Mouse (Mus musculus): ENCODE measurements around the gene Elof1.
"Not testable (repeated sequence)": the region's sequence is repeated elsewhere in the genome, so short reads cannot be mapped to it uniquely, and the experiment has no call there.

The Elof1 gene

GRCm38 (mm10) chr9:22116740-22117426, at the start of gene Elof1:
Gene Elof1 (minus strand): TSS chr9:22117172.
- DNase-seq (ENCODE audit: low spot score in 2 of 2): peak; percentile 92 to 93

DNA sequence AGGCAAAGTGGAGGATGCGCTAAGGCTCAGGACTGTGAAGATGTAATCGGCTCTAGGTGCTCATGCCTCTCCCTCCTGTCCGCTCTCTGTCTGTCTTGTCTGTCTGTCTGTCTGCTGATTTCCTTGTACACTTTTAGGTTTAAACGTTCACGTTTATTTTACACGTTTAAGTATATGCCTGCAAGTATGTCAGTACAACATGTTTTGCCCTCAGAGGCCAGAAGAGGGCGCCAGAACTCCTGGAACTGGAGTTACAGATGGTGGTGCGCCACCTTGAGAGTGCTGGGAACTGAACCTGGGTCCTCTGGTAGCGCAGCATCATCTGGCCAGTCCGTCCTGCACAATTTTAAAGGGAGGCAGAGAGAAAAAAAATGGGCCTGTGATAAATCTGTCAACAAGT, 49.7 kb upstream of the Elof1 start:
- DNase-seq (ENCODE audit: low spot score in 2 of 2): no peak

GRCm38 (mm10) chr9:22165964-22166363, 49.0 kb upstream of the Elof1 start:
- no peak for DNase-seq (ENCODE audit: low spot score in 2 of 2)

DNA sequence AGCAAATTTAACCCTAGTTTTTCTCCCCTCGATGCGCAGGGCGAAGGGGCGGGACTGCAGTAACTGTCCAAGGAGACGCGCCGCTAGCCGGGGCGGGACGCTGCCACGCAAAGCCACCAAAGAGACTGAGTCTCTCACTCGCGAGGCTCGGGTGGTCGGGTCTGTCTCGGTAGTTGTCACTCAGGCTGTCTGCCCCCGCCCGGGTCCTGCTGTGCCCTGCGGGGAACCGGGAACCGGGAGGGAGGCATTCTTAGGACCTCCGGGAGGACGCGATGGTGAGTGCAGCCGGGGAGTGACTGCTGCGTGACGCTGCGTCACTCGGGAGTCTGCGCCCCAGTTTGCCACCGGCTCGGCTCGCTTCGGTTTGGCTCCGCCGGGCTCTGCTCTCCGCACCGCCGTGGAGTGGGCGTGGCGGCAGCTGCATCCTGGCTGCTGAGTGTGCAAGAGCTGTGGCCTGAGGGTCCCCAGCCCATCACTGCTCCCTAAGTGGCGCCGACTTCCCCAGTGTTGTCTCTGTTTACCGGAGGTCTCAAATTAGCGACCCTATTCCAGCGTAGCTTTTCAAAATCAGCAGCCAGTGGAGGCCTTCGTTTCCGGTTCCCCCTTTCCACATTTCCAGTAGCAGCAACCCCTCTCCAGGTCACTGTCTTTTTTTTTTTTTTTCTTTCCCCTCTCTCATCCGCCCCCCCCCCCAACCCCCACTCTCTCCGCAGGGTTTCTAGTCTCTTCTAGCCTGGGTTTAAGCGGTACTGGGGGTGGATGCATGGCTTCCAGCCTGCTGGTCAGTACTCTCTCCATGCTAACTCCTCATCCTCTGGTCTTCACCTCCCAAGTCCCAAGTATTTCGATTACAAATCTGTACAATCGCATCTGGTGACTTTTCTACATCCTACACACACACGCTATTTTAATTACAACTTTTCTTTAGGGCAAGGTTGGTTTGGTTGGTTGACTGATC, 48.0 kb upstream of the Elof1 start:
- peak in 1 of 2 experiments; percentile 13 for DNase-seq (ENCODE audit: low spot score in 2 of 2)

GRCm38 (mm10) chr9:22162912-22163311, 45.9 kb upstream of the Elof1 start:
- DNase-seq (ENCODE audit: low spot score in 2 of 2): no peak

- no peak for DNase-seq (ENCODE audit: low spot score in 2 of 2)
Observed at GRCm38 (mm10) chr9:22162305-22162704, 45.3 kb upstream of the Elof1 start.

DNA sequence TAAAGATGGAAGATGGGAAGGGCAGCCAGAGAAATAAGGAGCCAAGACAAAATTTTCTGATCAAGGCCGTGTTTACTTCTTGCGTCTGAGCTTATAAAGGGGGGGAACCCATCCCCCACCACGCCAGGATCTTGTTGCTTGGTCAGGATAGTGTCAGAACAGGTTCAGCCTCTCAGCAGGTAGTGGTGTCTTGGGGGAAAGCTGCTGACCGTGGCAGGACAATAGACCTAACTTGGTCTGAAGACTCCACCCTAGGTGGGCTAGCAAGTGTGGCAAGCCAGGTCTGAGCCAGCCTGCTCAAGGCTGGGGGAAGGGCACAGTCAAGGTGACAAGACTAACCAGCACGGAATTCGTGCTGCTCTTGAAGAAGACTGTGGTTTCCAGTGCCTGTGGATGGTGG, 44.3 kb upstream of the Elof1 start:
- DNase-seq (ENCODE audit: low spot score in 2 of 2): no peak

DNA sequence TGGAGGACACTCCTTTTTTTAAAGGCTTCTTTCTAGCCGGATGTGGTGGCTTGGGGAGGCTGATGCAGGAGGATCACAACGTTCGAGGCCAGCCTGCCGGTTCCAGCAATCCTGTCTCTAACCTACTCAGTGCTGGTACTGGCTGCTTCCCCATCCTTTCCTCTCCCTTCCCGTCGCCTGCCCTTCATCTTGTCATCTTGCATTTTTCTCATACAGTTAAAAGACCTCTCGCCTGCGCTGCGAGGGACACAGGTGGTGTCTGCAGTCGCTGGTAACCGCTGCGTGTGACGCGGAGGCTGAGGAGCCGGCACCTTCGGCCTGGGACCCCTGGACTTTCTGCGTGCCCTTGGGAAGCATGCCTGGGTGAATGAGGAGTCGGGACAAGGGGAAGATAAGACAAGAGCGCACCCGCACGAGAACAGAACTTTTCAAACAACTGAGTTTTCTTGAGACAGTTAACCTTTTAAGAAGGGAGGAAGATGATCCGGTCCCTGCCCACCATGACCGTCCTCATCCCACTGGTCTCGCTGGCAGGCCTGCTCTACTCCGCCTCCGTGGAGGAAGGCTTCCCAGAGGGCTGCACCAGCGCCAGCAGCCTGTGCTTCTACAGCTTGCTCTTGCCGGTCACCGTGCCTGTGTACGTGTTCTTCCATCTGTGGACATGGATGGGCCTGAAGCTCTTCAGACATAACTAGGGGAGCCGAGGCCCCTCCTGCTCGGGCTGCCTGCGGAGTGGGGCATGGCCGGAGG, 40.7 kb upstream of the Elof1 start:
- DNase-seq (ENCODE audit: low spot score in 2 of 2): no peak

GRCm38 (mm10) chr9:22156497-22157245, 39.7 kb upstream of the Elof1 start, which contains the start of gene Pigyl:
Gene Pigyl (plus strand): TSS chr9:22156846.
- DNase-seq (ENCODE audit: low spot score in 2 of 2): peak; percentile 99

DNA sequence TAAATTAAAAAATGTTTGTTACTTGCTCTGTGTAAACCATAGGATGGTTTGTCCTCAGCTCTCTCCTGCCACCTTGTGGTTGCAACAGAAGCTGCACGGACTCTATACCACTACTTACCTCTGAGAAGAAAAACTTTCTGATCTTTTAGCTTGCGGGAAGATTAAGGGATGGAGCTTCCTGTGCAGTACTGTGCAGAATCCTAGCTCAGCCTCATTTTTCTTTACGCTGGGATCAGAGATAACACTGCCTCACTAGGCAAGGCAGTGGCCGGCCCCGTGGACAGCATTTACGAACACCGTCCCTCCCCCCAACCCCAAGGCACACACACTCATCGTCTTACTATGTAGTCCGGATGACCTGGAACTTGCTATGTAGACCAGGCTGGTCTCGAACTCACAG, 38.6 kb upstream of the Elof1 start:
- peak; percentile 53 to 61 for DNase-seq (ENCODE audit: low spot score in 2 of 2)

GRCm38 (mm10) chr9:22153810-22154209, 36.8 kb upstream of the Elof1 start:
- DNase-seq (ENCODE audit: low spot score in 2 of 2): no peak

DNA sequence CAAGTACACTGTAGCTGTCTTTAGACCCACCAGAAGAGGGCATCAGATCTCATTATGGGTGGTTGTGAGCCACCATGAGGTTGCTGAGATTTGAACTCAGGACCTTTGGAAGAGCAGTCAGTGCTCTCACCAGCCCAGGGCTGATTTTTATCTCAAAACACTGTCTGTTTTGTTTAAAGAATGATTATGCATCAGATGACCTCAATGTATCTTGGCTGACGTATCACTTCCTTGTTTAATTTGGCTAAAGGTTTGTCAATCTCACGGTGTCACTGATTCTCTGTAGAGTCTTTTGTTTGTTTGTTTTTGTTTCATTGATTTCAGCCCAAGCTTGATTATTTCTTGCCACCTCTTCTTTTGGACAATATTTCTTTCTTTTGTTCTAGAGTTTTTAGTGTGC, 34.0 kb upstream of the Elof1 start:
- no peak for DNase-seq (ENCODE audit: low spot score in 2 of 2)

DNA sequence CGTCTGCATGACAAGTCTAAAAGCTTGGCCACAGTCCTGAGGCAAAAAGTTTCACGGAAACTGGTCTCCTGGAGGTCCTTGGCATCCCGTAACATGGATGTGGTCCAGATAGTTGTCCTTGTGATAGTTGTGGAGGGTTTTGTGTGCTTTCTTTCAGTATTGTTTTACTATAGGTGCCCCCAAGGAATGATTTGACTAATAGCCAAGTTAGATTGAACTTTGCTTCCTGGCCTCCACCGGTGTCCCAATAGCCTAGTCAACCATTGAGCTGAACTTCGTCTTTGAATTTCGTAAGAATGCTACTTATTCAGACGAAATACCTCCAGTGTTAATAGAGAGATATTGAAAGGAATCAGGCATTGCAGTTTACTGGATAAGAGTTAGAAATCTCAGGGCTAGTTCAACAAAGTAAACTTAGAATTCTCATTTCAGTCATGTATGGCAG, 33.3 kb upstream of the Elof1 start:
- DNase-seq (ENCODE audit: low spot score in 2 of 2): not testable (repeated sequence)

GRCm38 (mm10) chr9:22149426-22150248, 32.7 kb upstream of the Elof1 start:
- DNase-seq (ENCODE audit: low spot score in 2 of 2): no peak

DNA sequence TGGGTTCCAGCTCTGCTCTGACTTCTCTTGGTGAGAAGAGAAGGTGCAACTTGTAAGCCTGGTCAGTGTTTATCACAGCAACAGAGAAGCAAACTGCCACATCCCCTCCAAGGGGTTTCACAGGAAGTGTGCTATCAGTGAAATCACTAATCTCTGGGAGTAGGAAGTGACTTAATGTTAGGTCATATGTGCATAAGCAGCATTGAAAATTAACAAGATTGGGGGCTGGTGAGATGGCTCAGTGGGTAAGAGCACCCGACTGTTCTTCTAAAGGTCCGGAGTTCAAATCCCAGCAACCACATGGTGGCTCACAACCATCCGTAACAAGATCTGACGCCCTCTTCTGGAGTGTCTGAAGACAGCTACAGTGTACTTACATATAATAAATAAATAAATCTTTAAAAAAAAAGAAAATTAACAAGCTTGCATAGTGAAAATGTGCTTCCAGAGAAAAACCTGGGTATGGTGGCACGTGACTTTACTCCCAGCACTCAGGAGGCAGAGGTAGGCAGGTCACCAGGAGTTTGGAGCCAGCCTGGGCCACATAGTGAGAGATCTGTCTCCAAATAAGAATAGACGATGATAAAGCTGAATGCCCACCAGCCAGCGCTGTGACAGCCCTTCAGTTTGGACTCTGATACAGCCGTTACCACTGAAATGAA, 27.5 kb upstream of the Elof1 start:
- no peak for DNase-seq (ENCODE audit: low spot score in 2 of 2)

- DNase-seq (ENCODE audit: low spot score in 2 of 2): peak; percentile 81 to 87
Observed at GRCm38 (mm10) chr9:22143108-22144037, 26.4 kb upstream of the Elof1 start.

- no peak for DNase-seq (ENCODE audit: low spot score in 2 of 2)
Observed at GRCm38 (mm10) chr9:22139746-22140145, 22.8 kb upstream of the Elof1 start.

- no peak for DNase-seq (ENCODE audit: low spot score in 2 of 2)
Observed at GRCm38 (mm10) chr9:22138480-22138879, 21.5 kb upstream of the Elof1 start.

Data from urinary bladder, postnatal 36 days (tissue).